Mouse (Mus musculus): ENCODE data around the gene Rab32. TPM values are rescaled to one million over a fixed set of nuclear protein-coding genes. Genes with fewer than 3 reads are reported as not detected.
"Not testable (repeated sequence)": the region's sequence is repeated elsewhere in the genome, so short reads cannot be mapped to it uniquely, and the experiment has no call there.

Rab32 gene
- 25.7 and 26.2 TPM in 2 replicates for polyA plus RNA-seq (2014; fragmentation: Nextera tagmentation; extraction: Ambion mirVana)

DNA sequence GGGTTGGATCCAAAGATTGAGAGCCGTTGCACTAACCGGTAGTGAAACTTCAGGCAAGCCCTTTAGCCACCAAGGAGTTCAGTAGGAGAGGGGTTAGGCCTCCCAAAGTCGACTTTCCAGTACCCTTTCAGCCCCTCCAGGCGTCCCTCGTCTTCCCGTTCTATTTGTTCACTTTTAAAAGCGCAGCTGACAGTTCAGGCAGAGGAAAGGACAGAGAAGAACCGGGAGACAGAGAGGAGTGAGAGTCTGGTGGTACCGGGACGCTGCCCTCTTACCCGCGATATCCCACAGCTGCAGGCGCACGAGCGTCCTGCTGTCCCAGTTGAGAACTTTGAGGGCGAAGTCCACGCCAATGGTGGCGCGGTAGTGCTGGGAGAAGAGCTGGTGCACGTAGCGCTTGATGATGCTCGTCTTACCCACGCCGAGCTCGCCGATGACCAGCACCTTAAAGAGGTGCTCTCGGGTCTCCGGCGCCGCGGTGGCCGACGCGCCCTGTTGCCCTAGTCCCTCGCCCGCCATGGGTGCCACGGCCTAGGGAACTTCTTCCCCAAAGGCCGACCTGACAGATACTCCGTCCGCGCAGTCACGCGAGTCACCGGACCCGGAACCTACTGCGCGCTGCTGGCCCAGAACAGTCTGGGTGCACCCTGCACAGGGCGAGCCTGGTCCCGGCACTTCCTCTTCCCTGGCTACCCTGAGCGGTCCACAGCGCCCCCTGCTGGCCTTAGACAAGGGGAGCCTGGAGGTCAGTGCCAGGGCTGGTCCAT is at the start of gene Rab32:
TSS of gene Rab32 (minus strand) at position 696 of the 767 bp plus-strand sequence.
- peak; percentile 97 for ATAC-seq (ENCODE audit: insufficient read depth)
- H3K36me3 ChIP-seq (ENCODE audit: insufficient read depth), result no peaks in the 10 kb centered on the region
- under 1% methylated on average over 51 of the region's 51 CpGs for WGBS
- H3K9me3 ChIP-seq (ENCODE audit: low read depth, low read length), result no peaks in the 10 kb centered on the region
- no peaks in the 10 kb centered on the region for H3K27me3 ChIP-seq (ENCODE audit: insufficient read depth, low read length)
- peaks cover 3% of the 10 kb centered on the region; the same call in 1 of the 2 replicates for H3K4me1 ChIP-seq (ENCODE audit: insufficient read depth)
- H3K4me3 ChIP-seq (ENCODE audit: low read depth, low read length), result peak within 1 kb of the TSS; percentile 67
- H3K27ac ChIP-seq (ENCODE audit: low read depth), result peak within 1 kb of the TSS; percentile 77
- peak; percentile 99 for TF ChIP-seq CTCF (IDR thresholded peaks at IDR 0.05; ENCODE audit: low read depth)
- peak; percentile 94 for DNase-seq
- H3K9ac ChIP-seq, result peak within 1 kb of the TSS; percentile 63
- peak within 1 kb of the TSS; percentile 94 for H3K4me2 ChIP-seq

GRCm38 (mm10) chr10:10600771-10601170 is 42.7 kb upstream of the Rab32 start:
- no peak for DNase-seq
- H3K27ac ChIP-seq (ENCODE audit: low read depth), result no peak overlapping the region
- ATAC-seq (ENCODE audit: insufficient read depth), result no peak
- H3K4me1 ChIP-seq (ENCODE audit: insufficient read depth), result no peaks in the 10 kb centered on the region
- TF ChIP-seq CTCF (IDR thresholded peaks at IDR 0.05; ENCODE audit: low read depth), result no peak
- H3K9me3 ChIP-seq (ENCODE audit: low read depth, low read length), result no peaks in the 10 kb centered on the region
- no peak overlapping the region for H3K4me2 ChIP-seq
- H3K27me3 ChIP-seq (ENCODE audit: insufficient read depth, low read length), result no peaks in the 10 kb centered on the region
- no peak overlapping the region for H3K9ac ChIP-seq
- WGBS, result 43% methylated on average over 3 of the region's 3 CpGs
- no peak overlapping the region for H3K4me3 ChIP-seq (ENCODE audit: low read depth, low read length)
- H3K36me3 ChIP-seq (ENCODE audit: insufficient read depth), result no peaks in the 10 kb centered on the region

- H3K4me3 ChIP-seq (ENCODE audit: low read depth, low read length); H3K27ac ChIP-seq (ENCODE audit: low read depth); DNase-seq; H3K27me3 ChIP-seq (ENCODE audit: insufficient read depth, low read length); H3K9me3 ChIP-seq (ENCODE audit: low read depth, low read length); H3K4me1 ChIP-seq (ENCODE audit: insufficient read depth); H3K36me3 ChIP-seq (ENCODE audit: insufficient read depth); H3K9ac ChIP-seq; H3K4me2 ChIP-seq; ATAC-seq (ENCODE audit: insufficient read depth): not testable (repeated sequence)
- WGBS, result 85% methylated on average over 2 of the region's 2 CpGs
- peak; percentile 4; the same call in 1 of the 2 replicates for TF ChIP-seq CTCF (IDR thresholded peaks at IDR 0.05; ENCODE audit: low read depth)
Measured at GRCm38 (mm10) chr10:10597495-10597894, 39.4 kb upstream of the Rab32 start.

- WGBS, result 53% methylated on average over 3 of the region's 3 CpGs
- Histone ChIP-seq H3K4me1 (ENCODE audit: insufficient read depth) (no peaks in the 10 kb centered on the region), H3K9me3 (ENCODE audit: low read depth, low read length) (no peaks in the 10 kb centered on the region), H3K4me3 (ENCODE audit: low read depth, low read length) (no peak overlapping the region), H3K9ac (no peak overlapping the region), H3K4me2 (no peak overlapping the region), H3K27me3 (ENCODE audit: insufficient read depth, low read length) (no peaks in the 10 kb centered on the region), H3K27ac (ENCODE audit: low read depth) (no peak overlapping the region), H3K36me3 (ENCODE audit: insufficient read depth) (no peaks in the 10 kb centered on the region)
- TF ChIP-seq CTCF (IDR thresholded peaks at IDR 0.05; ENCODE audit: low read depth), result no peak
- no peak for DNase-seq
- ATAC-seq (ENCODE audit: insufficient read depth), result no peak
Measured at GRCm38 (mm10) chr10:10580811-10581210, 22.7 kb upstream of the Rab32 start.

DNA sequence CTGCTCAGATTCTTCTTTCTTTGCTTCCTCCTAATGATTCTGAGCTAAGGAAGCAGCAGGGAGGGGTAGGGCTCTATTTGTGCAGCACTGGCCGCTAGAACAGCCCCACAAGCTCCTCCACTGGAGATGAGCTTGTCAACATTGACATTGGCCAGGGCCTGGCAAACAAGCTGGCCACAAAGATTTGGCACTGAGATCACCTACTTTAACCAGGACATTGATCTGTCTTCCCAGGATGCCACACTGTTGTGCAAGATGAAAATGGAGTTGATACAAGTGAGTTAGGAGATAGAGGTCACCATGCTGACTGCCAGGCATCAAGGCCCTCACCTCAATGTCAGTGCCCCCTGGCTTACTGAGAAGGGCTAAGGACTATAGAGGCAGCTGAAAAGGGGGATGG is 21.8 kb upstream of the Rab32 start:
- 62% methylated on average over 1 of the region's 1 CpGs for WGBS
- no peak overlapping the region for H3K4me2 ChIP-seq
- no peak for ATAC-seq (ENCODE audit: insufficient read depth)
- H3K9me3 ChIP-seq (ENCODE audit: low read depth, low read length), result no peaks in the 10 kb centered on the region
- DNase-seq, result no peak
- no peak for TF ChIP-seq CTCF (IDR thresholded peaks at IDR 0.05; ENCODE audit: low read depth)
- no peak overlapping the region for H3K4me3 ChIP-seq (ENCODE audit: low read depth, low read length)
- H3K9ac ChIP-seq, result no peak overlapping the region
- no peak overlapping the region for H3K27ac ChIP-seq (ENCODE audit: low read depth)
- H3K27me3 ChIP-seq (ENCODE audit: insufficient read depth, low read length), result no peaks in the 10 kb centered on the region
- H3K36me3 ChIP-seq (ENCODE audit: insufficient read depth), result no peaks in the 10 kb centered on the region
- no peaks in the 10 kb centered on the region for H3K4me1 ChIP-seq (ENCODE audit: insufficient read depth)

DNA sequence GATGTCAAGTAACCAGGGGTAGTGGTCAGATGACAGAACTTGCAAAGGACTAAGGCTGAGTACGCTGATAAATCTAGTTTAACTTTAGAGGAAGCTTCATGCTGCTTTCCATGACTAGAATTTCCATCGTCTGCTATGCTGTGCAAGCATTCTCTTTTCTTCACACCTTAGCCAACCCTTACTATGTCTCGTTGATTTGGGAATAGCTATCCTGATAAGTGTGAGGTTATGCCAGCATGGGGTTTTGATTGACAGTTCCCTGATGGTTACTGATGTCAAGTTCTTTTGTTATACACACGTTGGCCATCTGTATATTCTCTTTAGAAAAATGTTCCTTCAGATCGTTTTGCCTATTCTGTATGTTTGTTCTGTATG is 259 bp upstream of the Rab32 start:
- no peak overlapping the region for H3K9ac ChIP-seq
- peaks cover 3% of the 10 kb centered on the region; the same call in 1 of the 2 replicates for H3K4me1 ChIP-seq (ENCODE audit: insufficient read depth)
- 35% methylated on average over 5 of the region's 5 CpGs for WGBS
- H3K4me3 ChIP-seq (ENCODE audit: low read depth, low read length), result peak overlapping the region; percentile 67
- no peak for TF ChIP-seq CTCF (IDR thresholded peaks at IDR 0.05; ENCODE audit: low read depth)
- peak overlapping the region; percentile 94 for H3K4me2 ChIP-seq
- H3K36me3 ChIP-seq (ENCODE audit: insufficient read depth), result no peaks in the 10 kb centered on the region
- ATAC-seq (ENCODE audit: insufficient read depth), result no peak
- DNase-seq, result no peak
- no peak overlapping the region for H3K27ac ChIP-seq (ENCODE audit: low read depth)
- H3K9me3 ChIP-seq (ENCODE audit: low read depth, low read length), result no peaks in the 10 kb centered on the region
- H3K27me3 ChIP-seq (ENCODE audit: insufficient read depth, low read length), result no peaks in the 10 kb centered on the region

GRCm38 (mm10) chr10:10557085-10557484 is 980 bp downstream of the Rab32 start:
- 3% methylated on average over 8 of the region's 8 CpGs for WGBS
- Histone ChIP-seq H3K9ac (peak overlapping the region; percentile 63), H3K4me3 (ENCODE audit: low read depth, low read length) (peak overlapping the region; percentile 67), H3K4me2 (peak overlapping the region; percentile 94), H3K27ac (ENCODE audit: low read depth) (peak overlapping the region; percentile 77), H3K4me1 (ENCODE audit: insufficient read depth) (peaks cover 3% of the 10 kb centered on the region; the same call in 1 of the 2 replicates), H3K27me3 (ENCODE audit: insufficient read depth, low read length) (no peaks in the 10 kb centered on the region), H3K36me3 (ENCODE audit: insufficient read depth) (no peaks in the 10 kb centered on the region), H3K9me3 (ENCODE audit: low read depth, low read length) (no peaks in the 10 kb centered on the region)
- DNase-seq, result peak; percentile 87
- no peak for TF ChIP-seq CTCF (IDR thresholded peaks at IDR 0.05; ENCODE audit: low read depth)
- ATAC-seq (ENCODE audit: insufficient read depth), result peak; percentile 77
